Mouse (Mus musculus): ENCODE measurements around the gene Dmrta1.

- TF ChIP-seq POLR2A (IDR thresholded peaks at IDR 0.05; ENCODE audit: low read depth, low read length) (no peak), CTCF (IDR thresholded peaks at IDR 0.05; ENCODE audit: extremely low read depth, insufficient read length, insufficient replicate concordance, low read depth, low read length) (no peak)
Observed at GRCm38 (mm10) chr4:89678713-89679112, 523 bp upstream of the Dmrta1 start.
